Mouse (Mus musculus): ENCODE data around the gene Rassf3. TPM values are rescaled to one million over a fixed set of nuclear protein-coding genes. Genes with fewer than 3 reads are reported as not detected.
A peak's percentile ranks its signal among the peaks of the same experiment; 100 is the strongest.

Rassf3 gene
- polyA plus RNA-seq, 1 experiment, result 20.4 TPM

DNA sequence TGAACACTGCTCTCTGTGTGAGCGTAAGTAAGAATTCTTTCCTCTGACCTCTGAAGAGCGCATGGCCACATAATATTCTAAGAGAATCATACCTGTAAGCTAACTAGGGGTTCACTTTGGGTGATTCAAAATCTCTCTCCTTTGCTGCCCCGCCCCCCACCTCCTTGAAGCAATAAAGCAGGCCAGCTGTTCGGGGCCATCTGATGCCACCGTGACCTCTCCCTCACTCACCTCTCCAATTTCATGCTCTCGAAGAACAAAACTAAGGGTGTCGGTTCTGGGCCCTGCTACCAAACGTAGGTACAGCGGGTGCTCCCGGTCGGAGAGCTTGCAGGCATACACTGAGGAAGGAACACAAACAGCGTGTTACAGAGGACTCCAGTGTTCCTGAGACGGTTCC lies 62.0 kb downstream of the Rassf3 start:
- Histone ChIP-seq H3K27me3 (ENCODE audit: control insufficient read depth, insufficient read depth, low read length) (no peaks in the 10 kb centered on the region), H3K4me3 (ENCODE audit: extremely low read depth, insufficient read depth, insufficient read length) (no peak overlapping the region), H3K4me1 (ENCODE audit: control insufficient read depth, insufficient read depth, insufficient read length) (peaks cover 9% of the 10 kb centered on the region; the same call in 1 of the 2 replicates), H3K36me3 (ENCODE audit: control insufficient read depth, insufficient read depth, low read length) (peaks cover 34% of the 10 kb centered on the region), H3K27ac (ENCODE audit: insufficient read depth, low read length) (no peak overlapping the region)
- TF ChIP-seq POLR2A (IDR thresholded peaks at IDR 0.05; ENCODE audit: low read depth, low read length), result no peak
- TF ChIP-seq CTCF (IDR thresholded peaks at IDR 0.05; ENCODE audit: extremely low read depth, insufficient read depth, insufficient read length, insufficient replicate concordance), result no peak
- no peak for DNase-seq (ENCODE audit: low read depth in 1 of 2, low spot score in 2 of 2)
- 94% methylated on average over 13 of the region's 13 CpGs for WGBS

DNA sequence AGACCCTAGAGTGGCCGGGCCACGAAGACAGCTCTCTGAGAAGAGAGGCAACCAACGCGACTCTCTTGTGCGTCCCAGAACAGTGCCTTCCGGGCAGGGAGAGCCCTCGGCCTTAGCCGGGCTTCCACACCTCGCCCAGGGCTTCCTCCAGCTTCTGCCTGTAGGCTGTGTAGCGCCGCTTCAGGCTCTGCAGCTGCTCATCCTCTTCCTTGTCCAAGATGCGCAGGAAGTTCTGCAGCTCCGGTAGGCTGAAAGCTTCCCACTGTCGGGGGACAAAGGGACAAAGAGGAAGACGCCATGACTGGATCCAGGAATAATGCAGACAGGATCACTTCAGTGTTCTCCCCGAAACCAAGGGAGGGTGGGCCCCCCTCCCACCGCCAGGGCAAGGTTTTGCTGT lies 63.3 kb downstream of the Rassf3 start:
- peaks cover 8% of the 10 kb centered on the region; the same call in 1 of the 2 replicates for H3K4me1 ChIP-seq (ENCODE audit: control insufficient read depth, insufficient read depth, insufficient read length)
- 90% methylated on average over 17 of the region's 17 CpGs for WGBS
- peaks cover 34% of the 10 kb centered on the region for H3K36me3 ChIP-seq (ENCODE audit: control insufficient read depth, insufficient read depth, low read length)
- TF ChIP-seq CTCF (IDR thresholded peaks at IDR 0.05; ENCODE audit: extremely low read depth, insufficient read depth, insufficient read length, insufficient replicate concordance) (no peak), POLR2A (IDR thresholded peaks at IDR 0.05; ENCODE audit: low read depth, low read length) (no peak)
- H3K4me3 ChIP-seq (ENCODE audit: extremely low read depth, insufficient read depth, insufficient read length), result no peak overlapping the region
- no peaks in the 10 kb centered on the region for H3K27me3 ChIP-seq (ENCODE audit: control insufficient read depth, insufficient read depth, low read length)
- no peak for DNase-seq (ENCODE audit: low read depth in 1 of 2, low spot score in 2 of 2)
- H3K27ac ChIP-seq (ENCODE audit: insufficient read depth, low read length), result no peak overlapping the region

DNA sequence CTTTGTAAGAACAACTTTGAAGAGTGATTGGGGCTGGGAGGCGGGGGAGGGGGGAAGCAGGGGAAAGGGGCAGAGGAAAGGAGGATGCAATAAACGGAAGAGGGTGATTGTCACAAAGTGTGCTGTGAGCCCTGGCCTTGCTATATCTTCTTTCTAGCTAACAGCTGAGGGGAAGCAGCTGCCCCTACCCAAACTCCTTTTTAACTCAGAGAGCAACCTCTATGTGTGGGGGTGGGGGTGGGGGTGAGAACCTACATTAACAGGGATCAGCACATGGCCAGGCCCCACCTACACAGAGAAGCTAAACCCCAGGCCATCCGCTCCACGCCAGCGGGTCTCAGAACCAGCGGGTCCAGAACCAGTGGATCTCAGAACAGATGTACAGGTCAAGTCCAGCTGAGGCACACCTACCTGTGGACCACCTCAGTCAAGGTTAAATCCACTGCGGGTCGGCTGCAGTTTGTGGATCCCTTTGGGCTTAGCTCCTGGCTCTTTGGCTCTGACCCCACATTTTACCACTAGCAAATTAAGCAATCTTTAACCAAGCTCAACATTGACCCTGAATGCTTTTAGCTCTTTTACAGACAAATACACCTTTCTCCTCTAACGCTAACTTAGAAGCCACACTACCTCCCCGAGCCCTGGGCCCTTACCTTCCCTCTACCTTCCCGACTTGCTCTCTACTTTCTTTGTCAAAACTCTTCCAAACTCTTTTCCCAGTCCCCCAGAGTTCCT lies 64.3 kb downstream of the Rassf3 start:
- Histone ChIP-seq H3K27me3 (ENCODE audit: control insufficient read depth, insufficient read depth, low read length) (no peaks in the 10 kb centered on the region), H3K36me3 (ENCODE audit: control insufficient read depth, insufficient read depth, low read length) (peaks cover 34% of the 10 kb centered on the region), H3K4me3 (ENCODE audit: extremely low read depth, insufficient read depth, insufficient read length) (no peak overlapping the region), H3K4me1 (ENCODE audit: control insufficient read depth, insufficient read depth, insufficient read length) (peaks cover 8% of the 10 kb centered on the region; the same call in 1 of the 2 replicates), H3K27ac (ENCODE audit: insufficient read depth, low read length) (no peak overlapping the region)
- TF ChIP-seq CTCF (IDR thresholded peaks at IDR 0.05; ENCODE audit: extremely low read depth, insufficient read depth, insufficient read length, insufficient replicate concordance) (no peak), POLR2A (IDR thresholded peaks at IDR 0.05; ENCODE audit: low read depth, low read length) (no peak)
- DNase-seq (ENCODE audit: low read depth in 1 of 2, low spot score in 2 of 2), result no peak
- 92% methylated on average over 11 of the region's 11 CpGs for WGBS

DNA sequence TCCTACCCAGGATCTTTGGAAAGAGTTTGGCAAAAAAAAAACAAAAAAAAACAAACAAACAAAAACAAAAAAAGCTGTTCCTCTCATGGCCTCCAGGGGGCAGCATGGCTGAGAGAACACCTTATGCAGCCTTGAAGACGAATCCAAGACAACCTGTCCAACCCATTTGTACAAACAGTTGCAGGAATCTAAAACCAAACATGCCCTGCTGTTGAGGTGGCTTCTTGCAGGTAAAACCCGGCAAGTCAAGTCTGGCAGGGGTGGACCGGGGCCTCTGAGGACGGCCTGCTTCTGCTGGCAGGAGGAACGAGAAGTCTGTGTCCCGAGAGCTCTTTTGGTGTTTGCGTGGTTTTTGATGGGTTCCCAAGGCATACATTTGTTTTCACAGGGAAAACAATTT lies 66.4 kb downstream of the Rassf3 start:
- no peak for TF ChIP-seq POLR2A (IDR thresholded peaks at IDR 0.05; ENCODE audit: low read depth, low read length)
- TF ChIP-seq CTCF (IDR thresholded peaks at IDR 0.05; ENCODE audit: extremely low read depth, insufficient read depth, insufficient read length, insufficient replicate concordance), result peak; percentile 58; the same call in 1 of the 2 replicates
- peak in 1 of 2 experiments; percentile 37 for DNase-seq (ENCODE audit: low read depth in 1 of 2, low spot score in 2 of 2)
- no peaks in the 10 kb centered on the region for H3K27me3 ChIP-seq (ENCODE audit: control insufficient read depth, insufficient read depth, low read length)
- no peak overlapping the region for H3K4me3 ChIP-seq (ENCODE audit: extremely low read depth, insufficient read depth, insufficient read length)
- no peaks in the 10 kb centered on the region for H3K4me1 ChIP-seq (ENCODE audit: control insufficient read depth, insufficient read depth, insufficient read length)
- H3K36me3 ChIP-seq (ENCODE audit: control insufficient read depth, insufficient read depth, low read length), result peaks cover 21% of the 10 kb centered on the region
- 70% methylated on average over 7 of the region's 7 CpGs for WGBS
- no peak overlapping the region for H3K27ac ChIP-seq (ENCODE audit: insufficient read depth, low read length)

DNA sequence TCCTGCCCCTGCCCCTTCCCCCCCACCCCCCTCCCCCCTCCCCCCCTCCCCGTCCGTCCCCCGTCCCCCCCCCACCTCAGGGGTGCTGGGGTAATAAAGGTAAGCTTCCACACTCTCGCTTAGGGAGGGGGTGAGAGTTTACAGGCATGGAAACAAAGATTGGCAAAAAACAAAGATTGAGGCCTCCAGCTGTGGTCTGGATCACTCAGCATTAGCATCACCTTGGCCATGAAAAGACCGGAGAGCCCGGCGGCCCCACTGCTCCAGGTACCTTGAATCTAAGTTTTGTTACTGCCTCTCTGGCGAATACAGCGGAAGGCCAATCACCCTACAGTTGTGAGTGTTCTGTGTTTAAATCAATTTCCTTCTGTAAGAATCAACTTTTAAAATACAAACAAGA lies 72.2 kb downstream of the Rassf3 start:
- no peaks in the 10 kb centered on the region for H3K4me1 ChIP-seq (ENCODE audit: control insufficient read depth, insufficient read depth, insufficient read length)
- no peaks in the 10 kb centered on the region for H3K27me3 ChIP-seq (ENCODE audit: control insufficient read depth, insufficient read depth, low read length)
- TF ChIP-seq POLR2A (IDR thresholded peaks at IDR 0.05; ENCODE audit: low read depth, low read length), result no peak
- no peak for TF ChIP-seq CTCF (IDR thresholded peaks at IDR 0.05; ENCODE audit: extremely low read depth, insufficient read depth, insufficient read length, insufficient replicate concordance)
- H3K27ac ChIP-seq (ENCODE audit: insufficient read depth, low read length), result no peak overlapping the region
- WGBS, result 83% methylated on average over 7 of the region's 9 CpGs
- H3K4me3 ChIP-seq (ENCODE audit: extremely low read depth, insufficient read depth, insufficient read length), result no peak overlapping the region
- DNase-seq (ENCODE audit: low read depth in 1 of 2, low spot score in 2 of 2), result no peak
- H3K36me3 ChIP-seq (ENCODE audit: control insufficient read depth, insufficient read depth, low read length), result no peaks in the 10 kb centered on the region

DNA sequence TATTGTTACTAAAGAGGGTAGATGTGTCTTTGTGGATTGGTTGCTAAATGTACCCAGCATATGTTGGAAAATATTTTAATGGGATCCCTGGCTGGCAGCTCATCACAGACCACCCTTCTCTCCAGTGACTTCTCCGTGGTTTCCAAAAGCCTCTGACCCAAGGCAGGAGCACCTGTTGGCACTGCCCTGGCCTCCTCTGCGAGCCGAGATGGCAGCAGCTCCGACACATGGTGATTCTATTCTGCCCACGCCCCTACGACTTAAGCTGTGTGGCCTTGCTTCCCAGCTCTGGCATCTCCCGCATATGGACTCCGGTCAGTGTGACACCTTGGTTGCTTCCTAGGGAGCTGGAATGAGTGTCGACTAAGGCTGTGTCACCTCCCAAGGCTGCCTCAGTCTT lies 73.0 kb downstream of the Rassf3 start:
- no peak for DNase-seq (ENCODE audit: low read depth in 1 of 2, low spot score in 2 of 2)
- no peaks in the 10 kb centered on the region for H3K27me3 ChIP-seq (ENCODE audit: control insufficient read depth, insufficient read depth, low read length)
- H3K4me3 ChIP-seq (ENCODE audit: extremely low read depth, insufficient read depth, insufficient read length), result no peak overlapping the region
- 91% methylated on average over 9 of the region's 9 CpGs for WGBS
- TF ChIP-seq CTCF (IDR thresholded peaks at IDR 0.05; ENCODE audit: extremely low read depth, insufficient read depth, insufficient read length, insufficient replicate concordance), result no peak
- TF ChIP-seq POLR2A (IDR thresholded peaks at IDR 0.05; ENCODE audit: low read depth, low read length), result no peak
- H3K27ac ChIP-seq (ENCODE audit: insufficient read depth, low read length), result no peak overlapping the region
- H3K4me1 ChIP-seq (ENCODE audit: control insufficient read depth, insufficient read depth, insufficient read length), result no peaks in the 10 kb centered on the region
- H3K36me3 ChIP-seq (ENCODE audit: control insufficient read depth, insufficient read depth, low read length), result no peaks in the 10 kb centered on the region

DNA sequence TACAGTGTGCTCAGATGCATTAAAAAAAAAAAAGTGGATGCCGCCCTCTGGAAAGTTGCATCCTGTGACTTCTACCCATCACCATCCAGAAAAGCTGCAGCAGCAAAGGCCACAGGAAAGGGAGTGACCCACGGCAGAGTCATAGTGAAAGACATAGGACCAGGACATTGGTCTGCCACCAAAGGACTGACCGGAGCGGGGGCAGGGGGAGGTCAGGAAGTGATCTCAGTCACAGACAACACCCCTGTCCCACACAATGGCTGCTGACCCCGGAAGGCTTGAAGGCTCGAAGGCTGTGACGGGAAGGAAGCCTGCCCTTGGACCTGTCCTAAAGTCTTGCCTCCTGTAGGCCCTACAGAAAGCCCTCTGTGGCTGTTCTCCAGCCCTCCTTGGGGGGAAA lies 75.1 kb downstream of the Rassf3 start:
- no peak for DNase-seq (ENCODE audit: low read depth in 1 of 2, low spot score in 2 of 2)
- Histone ChIP-seq H3K36me3 (ENCODE audit: control insufficient read depth, insufficient read depth, low read length) (peaks cover 4% of the 10 kb centered on the region; the same call in 1 of the 2 replicates), H3K4me1 (ENCODE audit: control insufficient read depth, insufficient read depth, insufficient read length) (no peaks in the 10 kb centered on the region), H3K27me3 (ENCODE audit: control insufficient read depth, insufficient read depth, low read length) (no peaks in the 10 kb centered on the region), H3K4me3 (ENCODE audit: extremely low read depth, insufficient read depth, insufficient read length) (no peak overlapping the region), H3K27ac (ENCODE audit: insufficient read depth, low read length) (no peak overlapping the region)
- TF ChIP-seq POLR2A (IDR thresholded peaks at IDR 0.05; ENCODE audit: low read depth, low read length), result no peak
- no peak for TF ChIP-seq CTCF (IDR thresholded peaks at IDR 0.05; ENCODE audit: extremely low read depth, insufficient read depth, insufficient read length, insufficient replicate concordance)
- 77% methylated on average over 7 of the region's 7 CpGs for WGBS
